Mouse (Mus musculus): Measurements from ENCODE around the gene Atg16l1.

Gene Atg16l1

GRCm38 (mm10) chr1:87755641-87756470, at the start of gene Atg16l1:
Gene Atg16l1 (plus strand): TSS chr1:87755870.
- peak; percentile 92 for DNase-seq (ENCODE audit: low spot score)

- no peak for DNase-seq (ENCODE audit: low spot score)
These were observed 49.3 kb upstream of the Atg16l1 start for GRCm38 (mm10) chr1:87706361-87706760.

- no peak for DNase-seq (ENCODE audit: low spot score)
These were observed 46.6 kb upstream of the Atg16l1 start for GRCm38 (mm10) chr1:87709020-87709419.

GRCm38 (mm10) chr1:87709661-87710270, 45.9 kb upstream of the Atg16l1 start:
- no peak for DNase-seq (ENCODE audit: low spot score)

- DNase-seq (ENCODE audit: low spot score), result no peak
These were observed 43.6 kb upstream of the Atg16l1 start for GRCm38 (mm10) chr1:87711938-87712613.

- no peak for DNase-seq (ENCODE audit: low spot score)
These were observed 43.1 kb upstream of the Atg16l1 start for GRCm38 (mm10) chr1:87712614-87712971.

- peak; percentile 44 for DNase-seq (ENCODE audit: low spot score)
These were observed 34.3 kb upstream of the Atg16l1 start for GRCm38 (mm10) chr1:87721382-87721781.

GRCm38 (mm10) chr1:87722081-87722480, 33.6 kb upstream of the Atg16l1 start:
- no peak for DNase-seq (ENCODE audit: low spot score)

GRCm38 (mm10) chr1:87723351-87723750, 32.3 kb upstream of the Atg16l1 start:
- DNase-seq (ENCODE audit: low spot score), result no peak

- DNase-seq (ENCODE audit: low spot score), result no peak
These were observed 26.6 kb upstream of the Atg16l1 start for GRCm38 (mm10) chr1:87729070-87729469.

GRCm38 (mm10) chr1:87729850-87730249, 25.8 kb upstream of the Atg16l1 start:
- DNase-seq (ENCODE audit: low spot score), result no peak

GRCm38 (mm10) chr1:87730271-87730670, 25.4 kb upstream of the Atg16l1 start:
- no peak for DNase-seq (ENCODE audit: low spot score)

- DNase-seq (ENCODE audit: low spot score), result no peak
These were observed 22.5 kb upstream of the Atg16l1 start for GRCm38 (mm10) chr1:87733212-87733611.

- no peak for DNase-seq (ENCODE audit: low spot score)
These were observed 21.5 kb upstream of the Atg16l1 start for GRCm38 (mm10) chr1:87734153-87734552.

GRCm38 (mm10) chr1:87740584-87741290, 14.9 kb upstream of the Atg16l1 start:
- no peak for DNase-seq (ENCODE audit: low spot score)

- DNase-seq (ENCODE audit: low spot score), result no peak
These were observed 6.2 kb upstream of the Atg16l1 start for GRCm38 (mm10) chr1:87749360-87749973.

- DNase-seq (ENCODE audit: low spot score), result no peak
These were observed 8.2 kb downstream of the Atg16l1 start for GRCm38 (mm10) chr1:87763821-87764220.

- DNase-seq (ENCODE audit: low spot score), result no peak
These were observed 10.1 kb downstream of the Atg16l1 start for GRCm38 (mm10) chr1:87765741-87766140.

GRCm38 (mm10) chr1:87766233-87766632, 10.6 kb downstream of the Atg16l1 start:
- DNase-seq (ENCODE audit: low spot score), result no peak

- DNase-seq (ENCODE audit: low spot score), result no peak
These were observed 13.6 kb downstream of the Atg16l1 start for GRCm38 (mm10) chr1:87769263-87769662.

GRCm38 (mm10) chr1:87770486-87770885, 14.8 kb downstream of the Atg16l1 start:
- no peak for DNase-seq (ENCODE audit: low spot score)

- DNase-seq (ENCODE audit: low spot score), result no peak
These were observed 16.1 kb downstream of the Atg16l1 start for GRCm38 (mm10) chr1:87771724-87772123.

All from ovary, postnatal 36 days (tissue).